Mouse (Mus musculus): Measurements from ENCODE around the gene Kcnab3. TPM values are rescaled to one million over a fixed set of nuclear protein-coding genes. Genes with fewer than 3 reads are reported as not detected.

Kcnab3 gene
- polyA plus RNA-seq, 1 experiment from 2014 or later, result 2.2 TPM

- Histone ChIP-seq H3K4me3 (ENCODE audit: low read depth, low read length) (no peak overlapping the region), H3K9me3 (replicated peaks; ENCODE audit: control insufficient read depth, low read length) (no peaks in the 10 kb centered on the region), H3K4me1 (ENCODE audit: control insufficient read depth, insufficient read depth, low read length) (no peaks in the 10 kb centered on the region), H3K9ac (replicated peaks; ENCODE audit: low read length) (no peak overlapping the region), H3K4me2 (ENCODE audit: low read depth, low read length) (no peak overlapping the region), H3K36me3 (replicated peaks; ENCODE audit: control insufficient read depth, insufficient read depth, low read depth, low read length) (no peaks in the 10 kb centered on the region; the same call in 1 of the 2 replicates), H3K27ac (replicated peaks; ENCODE audit: low read depth, low read length) (no peak overlapping the region), H3K27me3 (ENCODE audit: control insufficient read depth, insufficient read depth, low read length) (no peaks in the 10 kb centered on the region)
- 90% methylated on average over 4 of the region's 4 CpGs for WGBS
- ATAC-seq (replicated peaks; ENCODE audit: insufficient number of reproducible peaks, low FRiP score, low TSS enrichment, low read depth) (no peak), DNase-seq (ENCODE audit: low spot score) (no peak)
Measured at GRCm38 (mm10) chr11:69375646-69376045, 49.6 kb downstream of the Kcnab3 start.

DNA sequence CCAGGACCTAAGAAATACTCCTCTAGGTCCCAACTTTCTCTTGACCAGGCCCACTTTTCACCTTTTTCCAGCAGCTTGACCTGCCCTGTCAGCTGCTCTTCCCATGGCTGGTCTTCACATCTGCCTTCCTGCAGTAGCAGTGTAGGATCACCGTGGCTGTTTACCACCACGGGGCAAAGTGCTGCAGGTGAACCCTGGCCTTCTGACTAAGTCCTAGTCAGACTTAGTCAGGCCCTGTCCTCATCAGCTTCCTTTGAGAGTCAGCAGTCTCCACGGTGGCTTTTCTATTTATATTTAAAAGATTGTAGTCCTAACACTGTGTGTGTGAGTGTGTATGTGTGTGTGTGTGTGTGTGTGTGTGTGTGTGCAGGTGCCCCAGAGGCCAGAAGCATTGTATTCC lies 51.7 kb downstream of the Kcnab3 start:
- no peak overlapping the region for H3K9ac ChIP-seq (replicated peaks; ENCODE audit: low read length)
- ATAC-seq (replicated peaks; ENCODE audit: insufficient number of reproducible peaks, low FRiP score, low TSS enrichment, low read depth) (no peak), DNase-seq (ENCODE audit: low spot score) (no peak)
- no peak overlapping the region for H3K4me3 ChIP-seq (ENCODE audit: low read depth, low read length)
- 72% methylated on average over 3 of the region's 3 CpGs for WGBS
- H3K4me2 ChIP-seq (ENCODE audit: low read depth, low read length), result no peak overlapping the region
- H3K36me3 ChIP-seq (replicated peaks; ENCODE audit: control insufficient read depth, insufficient read depth, low read depth, low read length), result no peaks in the 10 kb centered on the region; the same call in 1 of the 2 replicates
- no peaks in the 10 kb centered on the region for H3K4me1 ChIP-seq (ENCODE audit: control insufficient read depth, insufficient read depth, low read length)
- no peak overlapping the region for H3K27ac ChIP-seq (replicated peaks; ENCODE audit: low read depth, low read length)
- no peaks in the 10 kb centered on the region for H3K27me3 ChIP-seq (ENCODE audit: control insufficient read depth, insufficient read depth, low read length)
- no peaks in the 10 kb centered on the region for H3K9me3 ChIP-seq (replicated peaks; ENCODE audit: control insufficient read depth, low read length)

DNA sequence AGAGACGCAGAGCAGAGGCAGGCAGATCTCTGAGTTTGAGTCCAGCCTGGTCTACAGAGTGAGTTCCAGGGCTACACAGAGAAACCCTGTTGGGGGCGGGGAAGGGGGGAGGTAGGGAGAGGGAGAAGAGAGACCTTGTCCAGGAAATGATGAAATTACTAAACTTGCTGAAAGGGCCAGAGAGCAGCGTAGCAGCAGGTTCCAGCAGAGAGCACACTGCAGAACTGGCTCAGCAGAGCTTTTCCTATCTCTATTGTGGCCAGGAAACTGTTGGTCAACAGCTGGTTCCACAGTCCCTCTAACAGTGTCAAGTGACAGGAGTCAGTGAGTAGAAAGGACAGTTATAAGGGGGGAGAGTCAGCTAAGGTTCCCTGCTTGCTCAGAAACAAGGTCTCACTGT lies 53.5 kb downstream of the Kcnab3 start:
- 83% methylated on average over 3 of the region's 3 CpGs for WGBS

GRCm38 (mm10) chr11:69381356-69381755 lies 55.3 kb downstream of the Kcnab3 start:
- H3K36me3 ChIP-seq (replicated peaks; ENCODE audit: control insufficient read depth, insufficient read depth, low read depth, low read length), result no peaks in the 10 kb centered on the region
- no peaks in the 10 kb centered on the region for H3K4me1 ChIP-seq (ENCODE audit: control insufficient read depth, insufficient read depth, low read length)
- no peak overlapping the region for H3K9ac ChIP-seq (replicated peaks; ENCODE audit: low read length)
- H3K4me2 ChIP-seq (ENCODE audit: low read depth, low read length), result no peak overlapping the region
- no peaks in the 10 kb centered on the region for H3K9me3 ChIP-seq (replicated peaks; ENCODE audit: control insufficient read depth, low read length)
- whole genome bisulfite sequencing, result 81% methylated on average over 6 of the region's 6 CpGs
- DNase-seq (ENCODE audit: low spot score) (no peak), ATAC-seq (replicated peaks; ENCODE audit: insufficient number of reproducible peaks, low FRiP score, low TSS enrichment, low read depth) (no peak)
- H3K4me3 ChIP-seq (ENCODE audit: low read depth, low read length), result no peak overlapping the region
- no peaks in the 10 kb centered on the region for H3K27me3 ChIP-seq (ENCODE audit: control insufficient read depth, insufficient read depth, low read length)
- H3K27ac ChIP-seq (replicated peaks; ENCODE audit: low read depth, low read length), result no peak overlapping the region

More for the DNA sequence above, 53.5 kb downstream of the Kcnab3 start:
- DNase-seq (ENCODE audit: low spot score), result no peak
- no peak for ATAC-seq (replicated peaks; ENCODE audit: insufficient number of reproducible peaks, low FRiP score, low TSS enrichment, low read depth)
- no peak overlapping the region for H3K9ac ChIP-seq (replicated peaks; ENCODE audit: low read length)
- no peak overlapping the region for H3K4me2 ChIP-seq (ENCODE audit: low read depth, low read length)
- no peak overlapping the region for H3K4me3 ChIP-seq (ENCODE audit: low read depth, low read length)
- H3K4me1 ChIP-seq (ENCODE audit: control insufficient read depth, insufficient read depth, low read length), result no peaks in the 10 kb centered on the region
- no peaks in the 10 kb centered on the region for H3K27me3 ChIP-seq (ENCODE audit: control insufficient read depth, insufficient read depth, low read length)
- no peaks in the 10 kb centered on the region for H3K9me3 ChIP-seq (replicated peaks; ENCODE audit: control insufficient read depth, low read length)
- no peak overlapping the region for H3K27ac ChIP-seq (replicated peaks; ENCODE audit: low read depth, low read length)
- H3K36me3 ChIP-seq (replicated peaks; ENCODE audit: control insufficient read depth, insufficient read depth, low read depth, low read length), result no peaks in the 10 kb centered on the region

Other genes starting within 250 kb of the Kcnab3 start
- 48.8 and 61.9 TPM in 2 replicates for gene Vamp2, start 237.8 kb upstream of the Kcnab3 start, polyA plus RNA-seq (2014; fragmentation: Nextera tagmentation; extraction: Ambion mirVana)
- gene Per1, start 231.0 kb upstream of the Kcnab3 start, polyA plus RNA-seq (2014; fragmentation: Nextera tagmentation; extraction: Ambion mirVana), result 5.5 and 6.5 TPM in 2 replicates
- gene Hes7, start 205.9 kb upstream of the Kcnab3 start, polyA plus RNA-seq (2014; fragmentation: Nextera tagmentation; extraction: Ambion mirVana), result 0.11 TPM in 1 of 2 replicates, not detected in the other
- not detected in 2 replicates for gene 9130213A22Rik, start 203.7 kb upstream of the Kcnab3 start, polyA plus RNA-seq (2014; fragmentation: Nextera tagmentation; extraction: Ambion mirVana)
- gene Aloxe3, start 200.4 kb upstream of the Kcnab3 start, polyA plus RNA-seq (2014; fragmentation: Nextera tagmentation; extraction: Ambion mirVana), result 0.25 and 0.88 TPM in 2 replicates
- 0.20 and 0.27 TPM in 2 replicates for gene Alox12b, start 169.3 kb upstream of the Kcnab3 start, polyA plus RNA-seq (2014; fragmentation: Nextera tagmentation; extraction: Ambion mirVana)
- gene Alox8, start 128.4 kb upstream of the Kcnab3 start, polyA plus RNA-seq (2014; fragmentation: Nextera tagmentation; extraction: Ambion mirVana), result not detected in 2 replicates
- 0.06 TPM in 1 of 2 replicates, not detected in the other for gene Gucy2e, start 89.2 kb upstream of the Kcnab3 start, polyA plus RNA-seq (2014; fragmentation: Nextera tagmentation; extraction: Ambion mirVana)
- 16.9 and 19.3 TPM in 2 replicates for gene Cntrob, start 2.5 kb upstream of the Kcnab3 start, polyA plus RNA-seq (2014; fragmentation: Nextera tagmentation; extraction: Ambion mirVana)
- 184 and 204 TPM in 2 replicates for gene Trappc1, start 2.3 kb upstream of the Kcnab3 start, polyA plus RNA-seq (2014; fragmentation: Nextera tagmentation; extraction: Ambion mirVana)
- gene Rnf227, start 14.2 kb downstream of the Kcnab3 start, polyA plus RNA-seq (2014; fragmentation: Nextera tagmentation; extraction: Ambion mirVana), result 23.7 and 25.2 TPM in 2 replicates
- 48.0 and 52.1 TPM in 2 replicates for gene Chd3, start 43.1 kb downstream of the Kcnab3 start, polyA plus RNA-seq (2014; fragmentation: Nextera tagmentation; extraction: Ambion mirVana)
- gene Naa38, start 69.2 kb downstream of the Kcnab3 start, polyA plus RNA-seq (2014; fragmentation: Nextera tagmentation; extraction: Ambion mirVana), result 123 and 135 TPM in 2 replicates
- 33.3 TPM in 2 replicates for gene Cyb5d1, start 69.4 kb downstream of the Kcnab3 start, polyA plus RNA-seq (2014; fragmentation: Nextera tagmentation; extraction: Ambion mirVana)
- 13.6 and 18.1 TPM in 2 replicates for gene Tmem88, start 72.0 kb downstream of the Kcnab3 start, polyA plus RNA-seq (2014; fragmentation: Nextera tagmentation; extraction: Ambion mirVana)
- gene Kdm6b, start 87.4 kb downstream of the Kcnab3 start, polyA plus RNA-seq (2014; fragmentation: Nextera tagmentation; extraction: Ambion mirVana), result 25.9 and 26.2 TPM in 2 replicates
- gene Dnah2, start 222.9 kb downstream of the Kcnab3 start, polyA plus RNA-seq (2014; fragmentation: Nextera tagmentation; extraction: Ambion mirVana), result 1.5 and 2.1 TPM in 2 replicates
- gene Efnb3, start 233.9 kb downstream of the Kcnab3 start, polyA plus RNA-seq (2014; fragmentation: Nextera tagmentation; extraction: Ambion mirVana), result 11.2 and 11.3 TPM in 2 replicates